ENCODE assay signal across 25 mouse cellular contexts in the genomic region with DNA sequence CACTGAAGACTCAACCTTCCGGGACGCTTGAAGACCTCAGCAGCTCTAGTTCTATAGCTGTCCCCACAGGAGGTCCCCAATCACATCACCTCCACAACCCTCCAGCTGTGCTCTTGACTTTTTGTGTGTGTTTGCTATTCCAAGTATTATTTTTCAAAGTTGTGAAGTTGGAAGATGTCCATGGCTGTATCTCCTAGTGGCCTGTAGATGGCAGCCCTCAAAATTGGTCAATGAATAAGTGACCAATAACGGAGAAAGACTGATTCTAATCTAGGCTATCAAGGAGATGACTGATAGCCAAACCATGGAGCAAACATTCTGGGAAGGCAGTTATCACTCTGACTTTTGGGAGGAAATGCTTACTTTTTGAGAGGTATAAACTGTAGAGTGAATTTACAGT.
DNase-seq lines count a peak whose midpoint lies in the region; ATAC-seq and TF ChIP-seq lines count a peak whose summit lies in the region.
"Had no signal": no experiment of that assay in that cellular context is flagged by ENCODE, and none has a peak within 500 bp of the region (broad histone marks: within the 10 kb centered on the region; RNA-seq: fewer than 3 reads in every experiment).

No protein-coding gene starts in this region.

- H3K4me3 ChIP-seq in hindbrain, postnatal 0 days (ENCODE audit: low read length) = no peak overlapping the region
- H3K4me3 ChIP-seq in hindbrain, embryonic 12.5 days = no peak overlapping the region
- no peak overlapping the region for H3K4me3 ChIP-seq in lung, embryonic 14.5 days (ENCODE audit: low read depth, low read length)
- no peak overlapping the region for H3K4me3 ChIP-seq in lung, adult 2 months (replicated peaks; ENCODE audit: extremely low read depth, low read depth, low read length)
- H3K4me3 ChIP-seq: embryonic facial prominence, embryonic 13.5 days; erythroblast, embryonic 14.5 days; forebrain, embryonic 12.5 days; heart, embryonic 10.5 days; neural tube, embryonic 12.5 days had no signal

- no peak for DNase-seq in hindbrain, postnatal 0 days (ENCODE audit: low spot score)
- DNase-seq in lung, embryonic 14.5 days = peak; percentile 14
- no peak for DNase-seq in lung, adult 2 months
- DNase-seq in 416B (ENCODE audit: low read depth) = peak; percentile 3
- DNase-seq in brain, embryonic 14.5 days (ENCODE audit: low read depth) = no peak
- no peak for DNase-seq in frontal cortex, postnatal 14 days (ENCODE audit: low spot score in 2 of 2)
- DNase-seq: adrenal gland, adult 8-10 months; cerebellum, adult 2 months; cerebellum, postnatal 25 days; embryo, embryonic 11 days; kidney, adult 8-10 months; kidney, postnatal 25 days; lung, postnatal 10 days; thymus, adult 18-20 months; thymus, postnatal 36 days had no signal

- no peaks in the 10 kb centered on the region for H3K27me3 ChIP-seq in hindbrain, postnatal 0 days (ENCODE audit: insufficient read depth, low read length)
- no peaks in the 10 kb centered on the region for H3K27me3 ChIP-seq in hindbrain, embryonic 12.5 days
- no peaks in the 10 kb centered on the region for H3K27me3 ChIP-seq in lung, embryonic 14.5 days (ENCODE audit: insufficient read depth, low read length)
- H3K27me3 ChIP-seq: embryonic facial prominence, embryonic 13.5 days; forebrain, embryonic 12.5 days; neural tube, embryonic 12.5 days had no signal

- no peak for TF ChIP-seq POLR2A in lung, adult 2 months (IDR thresholded peaks at IDR 0.05; ENCODE audit: borderline replicate concordance, extremely low read depth, low read depth, low read length)
- no peak for TF ChIP-seq POLR2A in brain, embryonic 14.5 days (IDR thresholded peaks at IDR 0.05; ENCODE audit: borderline replicate concordance, extremely low read depth, insufficient read depth, insufficient read length, poor library complexity, severe bottlenecking)

- H3K4me1 ChIP-seq in hindbrain, postnatal 0 days (ENCODE audit: insufficient read depth, low read length) = no peaks in the 10 kb centered on the region; the same call in 1 of the 2 replicates
- H3K4me1 ChIP-seq in hindbrain, embryonic 12.5 days = peaks cover 12% of the 10 kb centered on the region
- H3K4me1 ChIP-seq in lung, embryonic 14.5 days (ENCODE audit: insufficient read depth) = peaks cover 16% of the 10 kb centered on the region
- H3K4me1 ChIP-seq in lung, adult 2 months (ENCODE audit: control insufficient read depth, insufficient read depth, low read length) = peaks cover 9% of the 10 kb centered on the region

- no peaks in the 10 kb centered on the region for H3K36me3 ChIP-seq in hindbrain, postnatal 0 days (ENCODE audit: insufficient read depth, low read length)
- no peaks in the 10 kb centered on the region for H3K36me3 ChIP-seq in hindbrain, embryonic 12.5 days
- no peaks in the 10 kb centered on the region for H3K36me3 ChIP-seq in lung, embryonic 14.5 days (ENCODE audit: insufficient read depth)
- H3K36me3 ChIP-seq: embryonic facial prominence, embryonic 13.5 days; forebrain, embryonic 12.5 days; heart, embryonic 10.5 days; neural tube, embryonic 12.5 days had no signal

- H3K9ac ChIP-seq in hindbrain, postnatal 0 days (replicated peaks; ENCODE audit: low read length) = no peak overlapping the region
- no peak overlapping the region for H3K9ac ChIP-seq in hindbrain, embryonic 12.5 days
- no peak overlapping the region for H3K9ac ChIP-seq in lung, embryonic 14.5 days
- H3K9ac ChIP-seq: embryonic facial prominence, embryonic 13.5 days; forebrain, embryonic 12.5 days; liver, embryonic 14.5 days; neural tube, embryonic 12.5 days had no signal

- peak; percentile 57; the same call in 1 of the 2 replicates for TF ChIP-seq CTCF in hindbrain, postnatal 0 days (IDR thresholded peaks at IDR 0.05; ENCODE audit: low read depth)
- TF ChIP-seq CTCF in lung, embryonic 14.5 days (IDR thresholded peaks at IDR 0.05; ENCODE audit: low read depth) = no peak
- no peak for TF ChIP-seq CTCF in lung, adult 2 months (IDR thresholded peaks at IDR 0.05; ENCODE audit: insufficient read depth, low read length)
- TF ChIP-seq CTCF in brain, embryonic 14.5 days (IDR thresholded peaks at IDR 0.05; ENCODE audit: borderline replicate concordance, extremely low read depth, insufficient read depth, insufficient read length) = peak; percentile 4; the same call in 1 of the 2 replicates

- H3K27ac ChIP-seq in hindbrain, postnatal 0 days = no peak overlapping the region
- H3K27ac ChIP-seq in hindbrain, embryonic 12.5 days = no peak overlapping the region
- no peak overlapping the region for H3K27ac ChIP-seq in lung, embryonic 14.5 days (ENCODE audit: low read depth)
- H3K27ac ChIP-seq: embryonic facial prominence, embryonic 13.5 days; forebrain, embryonic 12.5 days; heart, embryonic 10.5 days; liver, embryonic 14.5 days; neural tube, embryonic 12.5 days had no signal

- ATAC-seq in hindbrain, postnatal 0 days = no peak
- no peak for ATAC-seq in hindbrain, embryonic 12.5 days (ENCODE audit: low FRiP score)
- ATAC-seq in lung, embryonic 14.5 days (ENCODE audit: insufficient read depth) = no peak
- ATAC-seq: activated CD4-positive, CD25-positive, alpha-beta regulatory T cell, adult 4 months; inflammation-experienced regulatory T-cells, adult 6 months had no signal

- no peak overlapping the region for H3K4me2 ChIP-seq in hindbrain, postnatal 0 days (ENCODE audit: low read depth, low read length)
- no peak overlapping the region for H3K4me2 ChIP-seq in hindbrain, embryonic 12.5 days (replicated peaks)
- H3K4me2 ChIP-seq in lung, embryonic 14.5 days = no peak overlapping the region
- H3K4me2 ChIP-seq: embryonic facial prominence, embryonic 13.5 days; forebrain, embryonic 12.5 days; midbrain, embryonic 11.5 days; neural tube, embryonic 12.5 days had no signal

- H3K9me3 ChIP-seq in hindbrain, postnatal 0 days (ENCODE audit: low read length) = no peaks in the 10 kb centered on the region
- no peaks in the 10 kb centered on the region for H3K9me3 ChIP-seq in hindbrain, embryonic 12.5 days (replicated peaks)
- H3K9me3 ChIP-seq in lung, embryonic 14.5 days (ENCODE audit: low read depth, low read length) = no peaks in the 10 kb centered on the region
- H3K9me3 ChIP-seq: embryonic facial prominence, embryonic 13.5 days; forebrain, embryonic 12.5 days; heart, embryonic 10.5 days; neural tube, embryonic 12.5 days had no signal

- WGBS in hindbrain, postnatal 0 days = 31% methylated on average over 3 of the region's 3 CpGs
- WGBS in hindbrain, embryonic 12.5 days = 41% methylated on average over 3 of the region's 3 CpGs
- WGBS in lung, embryonic 14.5 days = 69% methylated on average over 3 of the region's 3 CpGs
- 59% methylated on average over 3 of the region's 3 CpGs for WGBS in lung, adult 2 months

Comparison
In these comparisons a context has a peak if more than half of its experiments do, and no peak if none do; other contexts are left out.
1. DNase-seq: peak in lung, embryonic 14.5 days (single experiment) and 416B (single experiment); none in hindbrain, postnatal 0 days (single experiment), lung, adult 2 months (single experiment), brain, embryonic 14.5 days (single experiment) and frontal cortex, postnatal 14 days (0 of 2).
2. CTCF ChIP-seq: peak in hindbrain, postnatal 0 days (single experiment) and brain, embryonic 14.5 days (single experiment); none in lung, embryonic 14.5 days (single experiment) and lung, adult 2 months (single experiment).